Mouse (Mus musculus) cerebellum, adult 2 months (tissue): Measurements from ENCODE around the gene Phf20.
A peak's percentile ranks its signal among the peaks of the same experiment; 100 is the strongest.

Experiments used
- CTCF ChIP-seq: fragments of 200-500 bp; IDR thresholded peaks from 2 replicates; pipeline ENCODE4 v1.5.1; 2011; ENCODE audit warnings: low read depth, mild to moderate bottlenecking, control low read depth, low read length, moderate library complexity, borderline replicate concordance; ENCODE audit not compliant: insufficient read depth
- POLR2A ChIP-seq: fragments of 200-500 bp; IDR thresholded peaks from 2 replicates; pipeline ENCODE4 v1.6.1; 2011; ENCODE audit warnings: low read length, control low read depth, borderline replicate concordance; ENCODE audit not compliant: insufficient read depth

DNA sequence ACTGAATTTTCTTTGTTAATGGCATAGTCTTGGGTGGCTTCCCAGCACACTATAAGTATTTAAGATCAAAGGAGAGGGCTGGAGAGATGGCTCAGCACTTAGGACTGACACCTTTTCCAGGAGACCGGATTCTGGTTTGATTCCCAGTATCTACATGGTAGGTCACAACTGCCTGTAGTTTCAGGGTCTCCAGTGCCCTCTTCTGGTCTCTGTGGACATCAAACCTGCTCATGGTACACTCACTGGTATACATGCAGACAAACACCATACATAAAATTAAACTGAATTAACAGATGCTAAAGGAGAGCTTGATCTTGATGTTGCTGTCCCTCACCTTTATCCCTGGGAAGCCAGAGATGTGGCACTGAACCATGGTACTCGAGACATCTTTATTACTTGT, 64.7 kb downstream of the Phf20 start:
- TF ChIP-seq CTCF (peak; percentile 42; the same call in 1 of the 2 replicates), POLR2A (no peak)
